Mouse (Mus musculus): ENCODE measurements at regions not wholly inside any gene's neighbourhood (a gene's known extent, or its start where the extent isn't known, plus 50 kb on each side); places are given as distances from the start of the nearest gene placed in this dataset.

- no peak for DNase-seq (ENCODE audit: low spot score)
Measured at GRCm38 (mm10) chr10:17001320-17001719, 721.7 kb upstream of the Cited2 start.

GRCm38 (mm10) chr10:17003123-17003849 is 719.7 kb upstream of the Cited2 start:
- no peak for DNase-seq (ENCODE audit: low spot score)

- DNase-seq (ENCODE audit: low spot score) = no peak
Measured at GRCm38 (mm10) chr10:17008683-17009082, 714.3 kb upstream of the Cited2 start.

GRCm38 (mm10) chr10:17010047-17010446 is 713.0 kb upstream of the Cited2 start:
- DNase-seq (ENCODE audit: low spot score) = no peak

- no peak for DNase-seq (ENCODE audit: low spot score)
Measured at GRCm38 (mm10) chr10:17011876-17012275, 711.1 kb upstream of the Cited2 start.

- no peak for DNase-seq (ENCODE audit: low spot score)
Measured at GRCm38 (mm10) chr10:17012541-17012975, 710.5 kb upstream of the Cited2 start.

- no peak for DNase-seq (ENCODE audit: low spot score)
Measured at GRCm38 (mm10) chr10:17014826-17015225, 708.2 kb upstream of the Cited2 start.

- no peak for DNase-seq (ENCODE audit: low spot score)
Measured at GRCm38 (mm10) chr10:17016854-17017253, 706.2 kb upstream of the Cited2 start.

GRCm38 (mm10) chr10:17022216-17023158 is 700.5 kb upstream of the Cited2 start:
- no peak for DNase-seq (ENCODE audit: low spot score)

GRCm38 (mm10) chr10:17023571-17024293 is 699.3 kb upstream of the Cited2 start:
- DNase-seq (ENCODE audit: low spot score) = no peak

GRCm38 (mm10) chr10:17024294-17024665 is 698.7 kb upstream of the Cited2 start:
- DNase-seq (ENCODE audit: low spot score) = no peak

GRCm38 (mm10) chr10:17034892-17035775 is 687.9 kb upstream of the Cited2 start:
- DNase-seq (ENCODE audit: low spot score) = no peak

GRCm38 (mm10) chr10:17038259-17039043 is 684.6 kb upstream of the Cited2 start:
- no peak for DNase-seq (ENCODE audit: low spot score)

GRCm38 (mm10) chr10:17042090-17042489 is 680.9 kb upstream of the Cited2 start:
- no peak for DNase-seq (ENCODE audit: low spot score)

- no peak for DNase-seq (ENCODE audit: low spot score)
Measured at GRCm38 (mm10) chr10:17042973-17043372, 680.0 kb upstream of the Cited2 start.

GRCm38 (mm10) chr10:17046765-17047164 is 676.3 kb upstream of the Cited2 start:
- DNase-seq (ENCODE audit: low spot score) = no peak

GRCm38 (mm10) chr10:17072906-17073305 is 650.1 kb upstream of the Cited2 start:
- DNase-seq (ENCODE audit: low spot score) = no peak

- DNase-seq (ENCODE audit: low spot score) = no peak
Measured at GRCm38 (mm10) chr10:17074013-17074401, 649.0 kb upstream of the Cited2 start.

- no peak for DNase-seq (ENCODE audit: low spot score)
Measured at GRCm38 (mm10) chr10:17074402-17075027, 648.5 kb upstream of the Cited2 start.

GRCm38 (mm10) chr10:17075147-17075546 is 647.9 kb upstream of the Cited2 start:
- no peak for DNase-seq (ENCODE audit: low spot score)
